Mouse (Mus musculus): ENCODE results near the gene Arl3.

Gene Arl3

DNA sequence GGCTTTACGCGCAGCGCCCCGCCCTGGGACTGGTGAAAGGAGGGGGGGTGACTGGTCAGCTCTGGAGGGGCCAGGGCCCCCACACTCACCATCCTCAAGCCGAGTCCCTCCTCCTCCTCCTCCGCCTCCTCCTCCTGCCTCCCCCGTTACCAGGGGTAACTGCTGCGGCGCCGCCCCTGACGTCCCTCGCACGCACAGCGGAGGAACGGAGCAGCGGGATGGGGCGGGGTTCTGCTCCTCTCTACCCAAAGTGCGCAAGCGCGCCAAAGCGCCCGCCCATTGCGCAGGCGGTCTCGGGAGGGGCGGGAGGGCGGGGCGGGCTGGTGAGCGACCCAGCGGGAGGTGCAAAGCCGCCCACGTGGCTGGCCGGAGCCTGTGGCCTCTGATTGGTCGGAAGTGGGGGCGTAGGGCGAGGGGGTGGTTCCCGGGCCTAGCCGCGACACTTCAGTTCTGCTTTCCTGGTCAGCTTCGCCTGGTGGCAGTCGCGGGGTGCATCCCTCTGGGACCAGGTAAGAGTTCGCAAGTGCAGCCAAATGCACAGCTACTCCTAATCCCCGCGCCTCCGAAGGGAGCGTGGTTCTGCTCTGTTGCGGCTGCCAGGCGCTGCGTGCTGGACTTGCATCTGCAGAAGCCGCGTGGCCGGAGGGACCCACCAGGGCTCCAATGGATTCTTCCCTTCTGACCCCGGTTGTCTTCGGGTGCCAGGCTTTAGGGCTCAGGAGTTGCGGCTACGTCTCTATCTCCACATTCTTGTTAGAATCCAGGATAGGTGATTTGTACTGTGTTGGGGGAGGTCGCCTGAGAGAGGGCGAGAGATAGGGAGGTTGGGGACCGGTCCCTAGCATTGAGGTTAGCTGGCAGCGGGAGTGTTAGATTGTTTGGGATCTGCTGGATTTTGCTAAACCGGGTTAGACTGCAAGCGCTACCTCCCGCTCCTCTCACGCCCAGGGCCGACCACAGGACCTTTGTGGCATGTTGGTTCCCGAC is at the start of gene Arl3, which contains the start of gene Sfxn2:
TSS of gene Arl3 (minus strand) at position 248 of the 987 bp plus-strand sequence.
TSS of gene Sfxn2 (plus strand) at position 415 of the 987 bp plus-strand sequence.
- DNase-seq (ENCODE audit: low spot score in 2 of 2) = peak; percentile 85 to 95

DNA sequence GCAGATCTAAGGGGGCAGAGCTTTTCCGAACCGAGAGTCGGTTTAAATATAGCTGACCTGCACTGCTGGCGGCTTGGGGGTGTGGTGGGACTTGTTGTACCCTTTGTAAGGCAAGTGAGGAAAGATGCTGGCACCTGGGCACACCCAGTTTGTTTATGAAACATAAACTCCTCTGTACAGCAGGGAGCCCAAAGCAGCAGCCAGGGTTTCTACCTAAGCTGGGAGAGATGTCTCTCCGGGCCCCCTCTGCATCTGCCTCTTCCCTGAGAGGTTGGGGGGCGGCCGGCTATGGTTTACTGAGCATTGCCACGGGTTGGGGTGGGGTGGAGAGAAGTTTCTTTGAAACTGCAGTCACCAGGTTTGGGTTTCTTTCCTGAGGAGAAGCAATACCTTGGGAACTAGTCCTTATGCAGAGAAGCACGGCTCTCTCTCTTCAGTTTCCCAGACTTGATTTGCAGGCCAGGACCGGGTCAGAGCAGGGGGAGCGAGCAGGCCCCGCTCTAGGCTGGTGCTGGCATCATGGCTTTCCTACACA is 49.7 kb upstream of the Arl3 start:
- no peak for DNase-seq (ENCODE audit: low spot score in 2 of 2)

DNA sequence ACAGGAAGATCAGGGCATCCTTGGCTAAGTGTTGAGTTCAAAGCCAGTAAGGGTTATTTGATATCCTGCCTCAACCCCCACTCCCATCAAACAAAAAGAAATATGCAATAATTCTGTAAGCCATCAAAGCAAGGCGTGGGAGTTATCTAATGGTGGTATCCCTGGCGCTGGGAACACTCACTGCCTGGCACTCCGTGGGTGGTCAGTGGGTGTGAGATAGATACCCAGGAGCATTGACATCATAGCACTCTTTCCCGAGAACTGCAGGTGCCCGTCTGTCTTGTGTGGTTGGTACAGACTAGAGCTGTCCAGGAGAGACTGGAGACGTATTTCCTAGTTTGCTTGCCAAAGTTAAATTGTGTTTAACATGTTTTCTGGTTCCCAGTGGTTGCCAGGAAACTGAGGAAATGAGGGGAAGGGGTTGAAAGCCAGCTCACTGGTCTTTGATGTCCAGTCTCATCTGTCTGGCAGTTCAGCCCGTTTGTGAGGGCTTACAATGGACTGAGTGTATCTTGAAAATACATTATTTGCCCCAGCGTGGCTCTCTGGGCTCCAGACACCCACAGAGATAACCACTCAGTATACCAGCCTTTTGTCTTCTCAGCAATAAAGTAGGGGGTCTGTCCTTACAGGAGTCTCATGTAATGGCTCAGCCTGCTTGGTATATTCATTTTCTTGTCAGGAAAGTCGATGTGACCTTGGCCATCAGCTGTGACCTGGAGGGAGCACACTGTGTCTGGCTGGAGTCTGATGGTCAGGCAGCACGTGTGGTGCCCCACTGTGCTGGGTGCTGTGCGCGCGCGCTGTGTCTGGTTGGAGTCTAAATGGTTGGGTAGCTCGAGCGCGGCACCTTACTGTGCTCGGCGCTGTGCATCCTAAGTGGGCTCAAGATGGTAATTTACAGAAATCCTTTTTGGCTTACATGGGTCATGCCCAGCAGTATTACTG is 48.5 kb upstream of the Arl3 start:
- DNase-seq (ENCODE audit: low spot score in 2 of 2) = no peak

DNA sequence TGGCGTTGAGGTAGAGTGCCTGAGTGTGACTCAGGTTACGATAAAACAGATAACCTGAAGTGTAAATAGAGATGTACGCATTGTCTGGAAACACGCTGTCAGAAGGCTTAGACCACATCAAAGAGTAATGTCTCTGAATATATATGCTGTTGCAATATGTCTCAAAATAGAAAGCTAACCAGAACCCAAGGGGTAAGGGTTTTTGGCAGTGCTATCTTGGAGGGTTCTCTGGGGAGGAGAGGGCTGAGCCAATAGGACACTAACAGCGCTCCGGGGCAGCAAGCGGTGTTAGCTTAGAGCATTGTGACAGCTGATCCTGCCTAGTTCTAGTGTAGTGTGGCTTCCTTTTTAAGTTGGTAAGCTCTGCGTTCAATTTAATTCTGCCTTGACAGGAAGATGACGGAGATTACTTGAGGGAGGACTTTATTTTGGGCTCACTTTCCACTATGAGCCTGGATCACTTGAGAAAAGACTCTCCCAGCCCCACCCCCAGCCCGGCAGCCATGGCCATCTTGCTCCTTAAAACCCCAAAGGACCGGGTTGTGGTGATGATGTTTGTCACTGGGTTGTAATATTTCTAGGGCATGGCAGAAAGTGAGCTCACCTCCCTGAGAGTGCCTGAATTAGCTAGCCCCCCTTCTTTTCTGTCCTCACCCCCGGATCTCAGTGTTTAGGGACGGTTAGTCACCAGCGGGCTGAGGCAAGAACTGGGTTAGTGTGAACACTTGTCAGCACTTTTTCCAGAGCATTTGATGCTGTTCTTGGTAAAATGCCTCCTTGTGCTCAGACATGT is 47.2 kb upstream of the Arl3 start:
- DNase-seq (ENCODE audit: low spot score in 2 of 2) = no peak

DNA sequence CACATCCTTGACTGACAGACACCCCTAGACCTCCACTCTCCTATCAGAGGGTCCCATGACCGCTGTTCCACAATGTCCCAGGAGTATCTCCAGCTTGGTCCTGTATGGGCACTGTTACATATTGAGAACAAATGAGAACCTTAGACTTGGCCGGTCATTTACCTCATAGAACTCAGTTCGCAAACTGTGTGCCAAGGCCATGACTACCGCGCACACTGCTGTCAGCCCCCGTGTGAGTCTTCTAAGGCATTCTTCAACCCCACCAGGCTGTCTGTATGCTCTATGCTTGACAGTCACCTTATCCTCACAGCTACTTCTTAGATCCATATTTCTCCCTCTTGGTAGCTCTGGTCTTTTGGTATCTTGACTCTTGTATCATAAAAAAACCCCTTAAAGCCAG is 46.5 kb upstream of the Arl3 start:
- no peak for DNase-seq (ENCODE audit: low spot score in 2 of 2)

DNA sequence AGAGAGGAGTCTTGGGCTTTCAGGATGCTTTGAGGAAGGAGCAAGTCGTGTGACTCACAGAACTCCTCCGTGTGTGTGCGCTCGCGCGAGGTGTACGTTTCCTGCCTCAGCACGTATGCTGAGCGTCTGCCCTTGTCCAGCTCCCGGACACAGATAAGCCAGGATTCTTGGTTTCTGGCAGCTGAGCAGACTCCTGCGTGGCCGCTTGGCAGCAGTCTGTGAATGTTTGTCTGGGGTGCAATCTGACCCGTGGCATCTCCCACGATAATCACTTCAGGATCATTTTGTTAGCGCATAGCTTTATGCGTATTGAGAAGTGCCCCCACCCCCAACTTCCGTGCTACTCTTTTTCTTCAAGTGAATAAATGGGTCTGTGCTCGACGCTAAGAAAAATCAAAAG is 46.0 kb upstream of the Arl3 start:
- DNase-seq (ENCODE audit: low spot score in 2 of 2) = peak in 1 of 2 experiments; percentile 52

DNA sequence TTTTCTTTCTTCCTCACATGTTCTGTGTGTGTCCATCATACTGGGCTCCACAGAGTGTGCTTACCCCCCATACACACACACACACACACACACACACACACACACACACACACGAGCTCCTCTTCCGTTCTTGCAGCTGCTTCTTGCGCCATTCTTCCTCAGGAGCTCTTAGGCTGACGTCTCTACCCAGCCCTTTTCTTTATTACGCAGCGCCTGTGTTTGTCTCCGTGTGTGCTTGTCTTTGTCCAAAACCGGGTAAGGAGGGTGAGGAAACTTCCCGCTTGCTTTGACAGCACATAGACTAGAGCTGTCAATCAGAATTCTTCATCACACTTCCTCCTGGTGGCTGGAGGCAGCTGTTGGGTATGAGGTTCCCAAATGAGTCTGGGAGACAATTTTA is 45.3 kb upstream of the Arl3 start:
- DNase-seq (ENCODE audit: low spot score in 2 of 2) = no peak

DNA sequence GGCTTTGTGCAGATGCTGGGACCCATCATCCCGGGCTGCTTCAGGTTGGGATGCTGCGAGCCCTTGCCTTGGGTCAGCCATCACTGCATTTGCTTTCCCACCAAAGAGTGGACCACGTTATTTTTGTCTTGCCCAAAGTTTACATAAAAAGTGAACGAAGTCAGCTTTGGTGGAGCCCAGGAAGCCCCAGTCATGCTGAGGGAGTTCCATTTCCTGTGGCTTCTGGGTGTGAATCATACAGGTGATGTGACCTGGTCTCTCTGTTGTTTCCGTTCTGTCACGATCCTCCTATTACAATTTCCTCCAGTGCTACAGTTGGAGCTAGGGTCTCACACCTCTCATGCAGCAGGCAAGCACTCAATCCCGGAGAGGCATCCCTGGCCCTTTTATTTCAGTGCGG is 44.4 kb upstream of the Arl3 start:
- no peak for DNase-seq (ENCODE audit: low spot score in 2 of 2)

DNA sequence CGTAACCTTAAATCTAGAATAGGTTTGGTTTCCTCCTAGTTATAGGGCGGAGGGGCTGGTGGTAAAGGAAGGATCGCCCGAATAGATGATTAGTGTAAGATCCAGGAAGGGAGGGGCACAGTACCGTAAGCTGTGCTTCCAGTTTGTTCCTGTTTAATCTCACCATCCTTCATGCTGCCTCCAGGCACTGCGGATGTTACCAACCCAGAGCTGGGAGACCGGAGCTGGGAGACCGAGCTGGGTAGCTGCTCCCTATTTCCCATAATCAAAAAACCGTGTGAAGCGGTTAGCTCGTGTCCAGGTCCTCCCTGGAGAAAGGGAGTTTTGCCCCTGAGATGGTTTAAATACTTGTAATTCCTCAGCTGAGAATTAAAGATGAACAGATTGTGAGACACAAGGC is 43.4 kb upstream of the Arl3 start:
- DNase-seq (ENCODE audit: low spot score in 2 of 2) = no peak

DNA sequence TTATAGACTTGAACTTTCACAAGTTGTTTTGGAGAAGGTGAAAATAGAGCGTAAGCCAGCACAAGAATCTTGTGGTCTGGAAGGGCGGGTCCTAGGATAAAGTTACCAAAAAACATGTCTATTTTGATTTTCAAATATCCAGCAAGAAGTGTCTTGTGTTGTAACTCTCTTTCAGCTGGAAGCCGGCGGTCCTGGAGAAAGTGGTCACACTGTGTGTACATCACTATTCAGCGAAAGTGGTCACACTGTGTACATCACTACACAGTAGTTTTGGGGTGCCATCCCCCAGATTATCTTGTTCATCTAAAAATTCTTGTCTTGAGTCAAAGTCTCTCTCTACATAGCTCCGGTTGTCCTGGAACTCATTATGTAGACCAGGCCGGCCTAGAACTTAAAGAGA is 35.2 kb upstream of the Arl3 start:
- DNase-seq (ENCODE audit: low spot score in 2 of 2) = no peak

DNA sequence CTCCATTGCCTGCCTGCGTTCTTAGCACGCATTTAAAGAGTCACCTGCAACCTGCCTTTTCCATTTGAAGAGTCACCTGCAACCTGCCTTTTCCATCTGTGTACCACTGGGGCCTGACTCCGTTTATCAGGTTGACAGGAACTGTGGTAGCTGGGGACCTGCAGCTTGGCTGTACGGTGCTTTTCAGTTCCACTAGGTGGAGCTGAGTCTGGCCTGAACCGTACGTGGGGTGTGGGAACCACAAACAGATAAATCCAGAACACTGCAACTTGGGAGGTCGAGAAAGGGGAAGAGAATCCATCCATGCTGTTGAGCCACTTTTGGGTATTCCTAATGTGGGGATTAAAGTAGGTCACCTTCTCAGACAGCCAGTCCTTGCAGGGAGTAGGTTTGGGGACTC is 34.4 kb upstream of the Arl3 start:
- no peak for DNase-seq (ENCODE audit: low spot score in 2 of 2)

DNA sequence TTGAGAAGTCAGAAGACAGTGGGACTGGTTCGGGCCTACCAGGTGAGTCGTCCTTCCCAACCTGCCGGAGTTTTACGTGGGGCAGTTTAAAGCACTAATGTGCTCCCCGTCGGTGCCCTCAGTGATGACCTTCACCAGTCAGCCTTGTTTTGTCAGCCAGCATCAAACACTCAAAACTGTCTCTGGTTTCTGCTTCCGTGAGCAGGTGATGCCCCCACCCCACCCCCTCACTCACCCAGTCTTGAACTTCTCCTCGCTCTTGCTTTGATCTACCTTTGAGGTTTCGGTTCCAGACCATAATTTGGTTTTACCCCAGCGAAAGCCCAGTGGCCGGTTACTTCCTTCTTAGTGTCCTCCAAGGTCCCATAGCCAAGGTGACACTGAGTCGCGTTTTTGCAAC is 33.7 kb upstream of the Arl3 start:
- no peak for DNase-seq (ENCODE audit: low spot score in 2 of 2)

DNA sequence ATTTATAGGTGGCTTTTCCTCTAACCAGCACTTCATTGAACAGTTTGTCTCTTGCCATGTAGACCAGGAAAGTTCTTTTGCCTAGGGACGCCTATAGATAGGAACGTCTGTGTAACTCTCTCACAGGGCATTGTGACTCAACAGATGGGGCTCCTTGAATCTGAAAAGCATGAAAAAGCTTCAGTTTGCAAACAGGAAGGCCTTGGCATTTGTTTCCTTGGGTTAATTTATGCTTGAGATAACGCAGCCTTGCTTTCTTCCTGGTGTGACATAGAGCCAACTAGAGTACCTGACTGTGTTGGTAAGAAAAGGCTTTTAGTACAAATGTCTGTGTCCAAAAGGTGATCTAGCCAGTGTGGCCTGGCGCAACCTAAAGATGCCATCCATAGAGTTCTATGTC is 29.4 kb upstream of the Arl3 start:
- DNase-seq (ENCODE audit: low spot score in 2 of 2) = no peak

DNA sequence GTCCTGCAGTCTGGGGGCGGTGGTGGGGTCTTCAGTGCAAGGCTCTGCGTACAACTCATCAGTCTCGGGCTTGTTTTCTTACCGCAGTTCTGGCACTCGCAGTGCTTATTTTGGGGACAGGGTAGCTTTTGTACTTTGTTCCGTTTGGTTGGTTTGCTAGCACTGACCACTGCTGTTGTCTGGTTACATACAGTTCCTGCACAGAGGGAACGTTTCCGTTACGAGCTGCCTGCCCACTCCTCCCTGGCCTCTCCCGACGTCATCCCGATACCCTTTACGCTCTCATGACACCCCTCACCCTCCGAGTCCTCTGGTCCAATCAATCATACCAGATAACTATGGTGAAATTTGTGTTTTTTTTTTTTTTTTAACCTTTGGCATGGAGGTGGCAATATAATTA is 28.5 kb upstream of the Arl3 start:
- DNase-seq (ENCODE audit: low spot score in 2 of 2) = no peak

DNA sequence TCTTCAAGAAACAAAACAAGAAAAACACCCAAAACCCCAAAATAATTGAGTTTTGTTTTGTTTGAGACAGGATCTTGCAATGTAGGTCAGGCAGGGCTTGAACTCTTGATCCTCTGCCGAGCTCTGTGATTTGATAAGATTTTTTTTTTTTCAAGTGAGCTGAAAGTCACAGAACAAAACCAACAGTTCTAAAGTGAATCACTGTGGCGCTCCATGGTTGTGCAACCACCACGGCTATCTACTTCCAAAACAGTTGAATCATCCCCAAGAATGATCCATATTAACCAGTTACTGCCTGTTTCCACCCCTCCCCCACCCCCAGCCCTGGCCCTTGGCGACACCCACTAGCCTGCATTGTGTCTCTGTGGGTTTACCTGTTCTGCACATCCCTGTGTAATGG is 27.4 kb upstream of the Arl3 start:
- DNase-seq (ENCODE audit: low spot score in 2 of 2) = peak; percentile 24 to 54

DNA sequence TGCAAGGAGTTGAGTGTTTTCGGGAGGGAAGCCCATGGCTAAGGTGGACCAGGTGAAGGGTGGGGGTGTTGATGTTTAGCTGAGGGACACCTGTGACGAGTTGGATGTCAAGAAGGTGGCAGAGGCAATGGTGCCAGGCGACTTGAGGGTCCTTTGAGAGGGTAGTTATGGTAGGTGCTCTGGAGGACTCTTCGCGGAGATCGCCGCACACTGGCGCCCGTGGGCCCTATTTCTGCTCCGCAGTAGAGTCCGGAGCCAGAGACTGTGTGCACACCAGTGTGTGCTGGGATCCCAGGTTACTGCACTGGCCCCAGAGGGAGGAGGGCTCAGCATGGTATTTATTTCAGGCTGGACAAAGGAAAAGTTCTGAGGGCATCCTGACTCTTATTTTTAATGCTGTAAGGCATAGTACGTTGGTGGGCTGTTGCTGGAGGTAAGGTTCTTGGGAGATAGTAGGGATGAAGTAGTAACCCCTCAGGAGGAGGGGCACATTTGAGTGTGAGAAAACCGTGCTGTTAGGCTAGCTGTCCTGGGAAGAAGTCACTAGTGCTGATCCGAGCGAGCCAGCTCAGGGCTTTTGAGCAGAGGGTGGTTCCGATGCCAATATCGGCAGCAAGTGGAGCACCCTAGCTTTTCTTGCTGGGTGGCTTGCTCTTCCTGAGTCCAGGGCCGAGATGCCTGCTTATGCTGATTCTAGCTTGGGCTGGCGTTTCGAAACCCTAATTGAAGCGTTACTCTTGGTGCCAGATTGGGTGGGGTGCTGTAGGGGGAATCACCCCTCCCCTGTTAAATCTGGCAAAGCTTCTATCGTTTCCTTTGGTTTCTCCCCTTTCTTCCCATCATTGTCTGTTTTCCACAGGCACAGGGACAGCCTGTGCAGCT is 26.6 kb upstream of the Arl3 start:
- peak; percentile 35 to 46 for DNase-seq (ENCODE audit: low spot score in 2 of 2)

DNA sequence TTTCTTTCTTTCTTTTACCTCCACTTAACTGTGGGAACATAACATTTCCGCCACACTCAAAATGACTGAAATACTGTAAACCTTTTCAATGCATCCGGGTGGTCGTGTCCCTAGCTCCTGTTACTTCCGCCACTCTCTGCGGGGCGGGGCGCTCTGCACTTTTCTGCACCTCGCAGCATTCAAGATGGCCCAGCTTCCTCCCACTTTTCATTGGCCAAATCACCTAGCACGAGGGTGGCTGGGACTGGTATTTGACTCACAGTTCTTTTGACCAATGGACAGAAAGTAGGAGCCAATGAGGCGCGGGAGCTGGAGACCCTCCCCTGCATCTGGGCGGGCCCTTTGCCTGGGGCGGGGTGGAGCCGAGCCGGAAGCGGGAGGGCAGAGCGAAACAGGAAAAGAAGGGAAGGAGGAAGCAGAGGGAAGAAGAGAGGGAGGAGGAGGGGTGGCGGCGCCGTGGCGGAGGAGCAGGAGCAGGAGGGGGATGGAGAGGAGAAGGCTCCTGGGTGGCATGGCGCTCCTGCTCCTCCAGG is 25.8 kb upstream of the Arl3 start, which contains the start of gene Wbp1l:
TSS of gene Wbp1l (plus strand) at position 365 of the 533 bp plus-strand sequence.
- peak; percentile 95 to 98 for DNase-seq (ENCODE audit: low spot score in 2 of 2)

DNA sequence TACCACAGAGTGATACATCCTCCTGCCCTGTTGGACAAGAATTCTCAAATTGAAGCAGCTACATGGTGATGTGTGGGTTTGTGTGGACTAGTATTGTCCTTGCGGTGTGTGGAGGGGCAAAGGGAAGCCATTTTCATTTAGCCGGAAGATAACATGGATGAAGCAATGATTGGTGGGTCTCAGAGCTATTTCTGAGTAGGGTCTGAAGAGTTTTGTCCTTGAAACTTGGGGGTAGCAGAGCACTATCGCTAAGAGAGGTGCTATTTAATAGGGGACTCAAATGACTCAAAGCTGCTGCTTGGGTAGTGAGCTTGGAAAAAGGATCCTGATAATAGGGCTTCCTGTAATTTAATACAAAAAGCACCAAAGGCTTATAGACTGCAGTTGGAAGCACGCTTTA is 25.2 kb upstream of the Arl3 start:
- DNase-seq (ENCODE audit: low spot score in 2 of 2) = no peak

DNA sequence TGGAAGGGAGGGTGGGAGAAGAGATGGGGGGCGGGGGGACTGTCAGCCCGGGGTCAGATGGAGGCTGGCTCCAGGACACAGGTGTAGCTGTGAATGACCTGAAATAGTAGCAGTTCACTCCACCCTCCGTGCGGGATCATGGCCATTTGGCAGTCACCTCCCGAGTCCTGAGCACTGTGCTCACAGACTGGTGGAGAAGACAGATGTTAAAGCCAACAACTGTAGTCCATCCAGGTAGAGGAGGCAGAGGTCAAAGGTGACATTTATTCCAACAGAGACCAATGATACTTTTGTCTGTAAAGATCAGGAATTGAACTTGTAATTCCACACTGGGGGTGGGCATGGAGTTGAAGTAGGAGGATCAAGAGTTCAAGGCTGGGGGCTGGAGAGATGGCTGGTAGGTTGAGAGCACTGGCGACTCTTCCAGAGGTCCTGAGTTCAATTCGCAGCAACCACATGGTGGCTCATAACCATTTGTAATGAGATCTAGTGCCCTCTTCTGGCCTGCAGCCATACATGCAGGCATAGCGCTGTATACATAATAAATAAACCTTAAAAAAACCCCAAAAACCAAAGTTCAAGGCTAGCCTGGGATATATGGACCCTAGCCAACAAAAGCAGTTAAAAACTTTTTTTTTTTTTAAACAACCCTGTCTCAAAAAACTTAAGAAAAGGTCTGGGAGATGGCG is 19.9 kb upstream of the Arl3 start:
- no peak for DNase-seq (ENCODE audit: low spot score in 2 of 2)

All from urinary bladder, postnatal 36 days (tissue).